Mouse (Mus musculus): ENCODE data around the gene Spen. TPM values are rescaled to one million over a fixed set of nuclear protein-coding genes. Genes with fewer than 3 reads are reported as not detected.
"Not testable (repeated sequence)": the region's sequence is repeated elsewhere in the genome, so short reads cannot be mapped to it uniquely, and the experiment has no call there.

The Spen gene
- total RNA-seq (2021), result 10 to 100 TPM; 54.6 to 60.6 TPM

GRCm38 (mm10) chr4:141538408-141539212 lies at the start of gene Spen:
Gene Spen (minus strand): TSS chr4:141538597.
- intact Hi-C loops (cut with DNase I), result loop anchor here (1.0 to 5.0 kb wide), 3 partner anchors 8 to 61 kb away; no protein-coding TSS in a partner anchor
- peak; percentile 92 to 95 for DNase-seq (ENCODE audit: low spot score in 2 of 2)

GRCm38 (mm10) chr4:141583919-141584318 lies 45.5 kb upstream of the Spen start:
- no peak for DNase-seq (ENCODE audit: low spot score in 2 of 2)
- intact Hi-C loops (cut with DNase I), result no loop called here

- intact Hi-C loops (cut with DNase I), result no loop called here
- no peak for DNase-seq (ENCODE audit: low spot score in 2 of 2)
These were observed 42.7 kb upstream of the Spen start for GRCm38 (mm10) chr4:141581051-141581450.

- intact Hi-C loops (cut with DNase I), result no loop called here
- DNase-seq (ENCODE audit: low spot score in 2 of 2), result no peak
These were observed 40.4 kb upstream of the Spen start for GRCm38 (mm10) chr4:141578833-141579232.

GRCm38 (mm10) chr4:141576877-141577276 lies 38.5 kb upstream of the Spen start:
- no peak for DNase-seq (ENCODE audit: low spot score in 2 of 2)
- intact Hi-C loops (cut with DNase I), result no loop called here

- DNase-seq (ENCODE audit: low spot score in 2 of 2), result no peak
- intact Hi-C loops (cut with DNase I), result no loop called here
These were observed 38.0 kb upstream of the Spen start for GRCm38 (mm10) chr4:141576404-141576803.

- peak; percentile 78 to 80 for DNase-seq (ENCODE audit: low spot score in 2 of 2)
- intact Hi-C loops (cut with DNase I), result loop anchor here (1.0 to 2.0 kb wide), 3 partner anchors 144 to 188 kb away; no protein-coding TSS in a partner anchor
These were observed 36.6 kb upstream of the Spen start for GRCm38 (mm10) chr4:141574789-141575702.

GRCm38 (mm10) chr4:141573359-141573966 lies 35.1 kb upstream of the Spen start:
- intact Hi-C loops (cut with DNase I), result no loop called here
- no peak for DNase-seq (ENCODE audit: low spot score in 2 of 2)

GRCm38 (mm10) chr4:141572668-141573358 lies 34.4 kb upstream of the Spen start:
- no peak for DNase-seq (ENCODE audit: low spot score in 2 of 2)
- intact Hi-C loops (cut with DNase I), result no loop called here

GRCm38 (mm10) chr4:141571934-141572333 lies 33.5 kb upstream of the Spen start:
- no peak for DNase-seq (ENCODE audit: low spot score in 2 of 2)

GRCm38 (mm10) chr4:141571337-141571739 lies 32.9 kb upstream of the Spen start:
- intact Hi-C loops (cut with DNase I), result no loop called here
- DNase-seq (ENCODE audit: low spot score in 2 of 2), result no peak

More at GRCm38 (mm10) chr4:141571934-141572333, 33.5 kb upstream of the Spen start:
- intact Hi-C loops (cut with DNase I), result no loop called here

GRCm38 (mm10) chr4:141570821-141571220 lies 32.4 kb upstream of the Spen start:
- intact Hi-C loops (cut with DNase I), result no loop called here
- no peak for DNase-seq (ENCODE audit: low spot score in 2 of 2)

- intact Hi-C loops (cut with DNase I), result no loop called here
- no peak for DNase-seq (ENCODE audit: low spot score in 2 of 2)
These were observed 31.6 kb upstream of the Spen start for GRCm38 (mm10) chr4:141570004-141570403.

GRCm38 (mm10) chr4:141568966-141569365 lies 30.6 kb upstream of the Spen start:
- DNase-seq (ENCODE audit: low spot score in 2 of 2), result no peak
- intact Hi-C loops (cut with DNase I), result no loop called here

- DNase-seq (ENCODE audit: low spot score in 2 of 2); intact Hi-C loops (cut with DNase I): not testable (repeated sequence)
These were observed 28.8 kb upstream of the Spen start for GRCm38 (mm10) chr4:141567174-141567573.

- intact Hi-C loops (cut with DNase I), result no loop called here
- DNase-seq (ENCODE audit: low spot score in 2 of 2), result no peak
These were observed 27.8 kb upstream of the Spen start for GRCm38 (mm10) chr4:141566187-141566586.

GRCm38 (mm10) chr4:141565325-141565724 lies 26.9 kb upstream of the Spen start:
- intact Hi-C loops (cut with DNase I), result no loop called here

GRCm38 (mm10) chr4:141564660-141565059 lies 26.3 kb upstream of the Spen start:
- DNase-seq (ENCODE audit: low spot score in 2 of 2), result no peak
- intact Hi-C loops (cut with DNase I), result no loop called here

More at GRCm38 (mm10) chr4:141565325-141565724, 26.9 kb upstream of the Spen start:
- no peak for DNase-seq (ENCODE audit: low spot score in 2 of 2)

- DNase-seq (ENCODE audit: low spot score in 2 of 2), result no peak
- intact Hi-C loops (cut with DNase I), result no loop called here
These were observed 25.8 kb upstream of the Spen start for GRCm38 (mm10) chr4:141564209-141564608.
